Mouse (Mus musculus): ENCODE measurements around the gene Sf3b3.

DNA sequence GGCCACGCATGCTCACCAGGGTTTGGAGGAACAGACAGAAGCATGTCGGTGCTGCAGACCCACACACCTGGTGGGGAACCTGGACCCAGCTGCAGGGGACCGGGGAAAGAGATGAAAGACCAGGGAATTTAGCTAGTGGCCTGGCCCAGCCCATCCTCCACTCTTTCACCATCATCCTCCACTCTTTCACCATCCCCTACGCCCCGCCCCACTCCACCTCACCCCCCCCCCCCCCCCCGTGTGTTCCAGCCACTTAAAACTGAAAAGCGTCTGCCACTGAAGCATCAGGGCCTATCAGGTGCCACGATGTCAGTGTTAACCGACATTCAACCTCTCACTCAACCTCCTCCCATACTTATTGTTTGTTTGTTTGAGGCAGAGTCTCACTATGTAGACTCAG is 48.7 kb upstream of the Sf3b3 start:
- TF ChIP-seq CTCF (IDR thresholded peaks at IDR 0.05; ENCODE audit: low read depth) (no peak), EP300 (optimal IDR thresholded peaks at IDR 0.05) (no peak)

Measured in stomach, postnatal 0 days (tissue).